ENCODE assay signal across 7 mouse cellular contexts in the genomic region with DNA sequence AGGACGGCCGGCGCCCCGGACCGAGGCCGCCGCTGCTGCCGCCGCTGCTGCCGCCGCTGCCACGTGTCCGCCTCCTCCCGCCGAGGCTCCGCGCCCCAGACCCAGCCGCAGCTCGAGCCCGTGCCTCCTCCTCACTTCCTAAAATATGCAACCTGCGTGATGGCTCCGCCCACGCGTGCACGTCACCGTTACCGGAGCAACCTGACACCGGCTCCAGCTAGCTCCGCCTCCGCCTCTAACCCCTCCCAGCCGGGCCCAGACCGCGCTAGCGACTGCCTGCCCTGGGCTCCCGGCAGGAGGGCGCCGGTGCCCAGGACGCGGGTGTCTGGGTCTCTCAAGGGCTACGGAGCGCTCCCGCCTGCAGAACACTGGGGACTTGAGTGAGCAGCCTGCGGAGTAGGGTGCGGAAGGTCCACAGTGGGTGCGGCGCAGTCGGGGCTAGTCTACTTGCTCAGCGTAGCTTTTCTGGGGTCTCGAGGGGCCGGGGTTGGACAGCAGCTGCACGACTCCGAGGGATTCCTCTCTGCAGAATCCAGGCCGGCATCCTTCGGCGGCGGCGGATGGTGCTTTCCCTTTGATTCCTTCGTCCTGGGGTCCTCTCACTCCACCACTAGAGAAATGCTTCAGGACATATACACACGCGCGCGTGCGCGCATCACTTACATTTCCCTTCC. TPM values are rescaled to one million over a fixed set of nuclear protein-coding genes. Genes with fewer than 3 reads are reported as not detected.
DNase-seq lines count a peak whose midpoint lies in the region; ATAC-seq lines count a peak whose summit lies in the region.

A gene (minus strand): TSS at position 135 of the 674 bp plus-strand sequence.

- H3K9ac ChIP-seq in embryonic facial prominence, embryonic 12.5 days = peak within 1 kb of the TSS; percentile 95
- H3K9ac ChIP-seq in limb, embryonic 11.5 days (ENCODE audit: low read length) = peak within 1 kb of the TSS; percentile 95
- H3K9ac ChIP-seq in midbrain, embryonic 14.5 days (replicated peaks; ENCODE audit: low read length) = peak within 1 kb of the TSS; percentile 87

- peak within 1 kb of the TSS; percentile 97 for H3K27ac ChIP-seq in embryonic facial prominence, embryonic 12.5 days
- H3K27ac ChIP-seq in limb, embryonic 11.5 days (replicated peaks; ENCODE audit: low read depth, low read length) = peak within 1 kb of the TSS; percentile 90
- peak within 1 kb of the TSS; percentile 95 for H3K27ac ChIP-seq in midbrain, embryonic 14.5 days (replicated peaks; ENCODE audit: low read depth, low read length)

- under 1% methylated on average over 63 of the region's 64 CpGs for WGBS in embryonic facial prominence, embryonic 12.5 days
- WGBS in limb, embryonic 11.5 days = under 1% methylated on average over 62 of the region's 64 CpGs
- under 1% methylated on average over 64 of the region's 64 CpGs for WGBS in midbrain, embryonic 14.5 days

- no peaks in the 10 kb centered on the region for H3K36me3 ChIP-seq in embryonic facial prominence, embryonic 12.5 days
- no peaks in the 10 kb centered on the region for H3K36me3 ChIP-seq in limb, embryonic 11.5 days (ENCODE audit: control insufficient read depth, insufficient read depth, low read length)
- no peaks in the 10 kb centered on the region for H3K36me3 ChIP-seq in midbrain, embryonic 14.5 days (ENCODE audit: control insufficient read depth, insufficient read depth, low read length)

- peak; percentile 94 for ATAC-seq in embryonic facial prominence, embryonic 12.5 days (ENCODE audit: insufficient number of reproducible peaks, insufficient read depth, low FRiP score, low TSS enrichment)
- peak; percentile 95 for ATAC-seq in limb, embryonic 11.5 days (ENCODE audit: insufficient number of reproducible peaks, low FRiP score, low TSS enrichment, low read depth)
- peak; percentile 96 for ATAC-seq in midbrain, embryonic 14.5 days (ENCODE audit: low FRiP score, low TSS enrichment)

- peak within 1 kb of the TSS; percentile 73 for H3K4me2 ChIP-seq in embryonic facial prominence, embryonic 12.5 days (replicated peaks)
- H3K4me2 ChIP-seq in limb, embryonic 11.5 days (ENCODE audit: low read depth, severe bottlenecking) = peak within 1 kb of the TSS; percentile 84
- peak within 1 kb of the TSS; percentile 62 for H3K4me2 ChIP-seq in midbrain, embryonic 14.5 days (ENCODE audit: low read length)

- peak within 1 kb of the TSS; percentile 82 for H3K4me3 ChIP-seq in embryonic facial prominence, embryonic 12.5 days
- H3K4me3 ChIP-seq in limb, embryonic 11.5 days (ENCODE audit: low read depth, low read length) = peak within 1 kb of the TSS; percentile 86
- peak within 1 kb of the TSS; percentile 86 for H3K4me3 ChIP-seq in midbrain, embryonic 14.5 days (replicated peaks; ENCODE audit: low read depth, low read length)

- peak; percentile 99 for DNase-seq in adrenal gland, postnatal 25 days
- peak; percentile 100 for DNase-seq in heart, adult 11 months
- peak; percentile 99 for DNase-seq in kidney, adult 18-20 months
- DNase-seq in limb, embryonic 11.5 days (ENCODE audit: low spot score) = peak; percentile 98
- DNase-seq in midbrain, embryonic 14.5 days = peak; percentile 99
- DNase-seq in spleen, adult 18-20 months = peak; percentile 98 to 99

- H3K9me3 ChIP-seq in embryonic facial prominence, embryonic 12.5 days = no peaks in the 10 kb centered on the region
- H3K9me3 ChIP-seq in limb, embryonic 11.5 days (ENCODE audit: control insufficient read depth, low read length) = no peaks in the 10 kb centered on the region
- H3K9me3 ChIP-seq in midbrain, embryonic 14.5 days (ENCODE audit: control insufficient read depth, low read length) = no peaks in the 10 kb centered on the region

- no peaks in the 10 kb centered on the region for H3K27me3 ChIP-seq in embryonic facial prominence, embryonic 12.5 days
- no peaks in the 10 kb centered on the region for H3K27me3 ChIP-seq in limb, embryonic 11.5 days (ENCODE audit: control insufficient read depth, insufficient read depth, low read length)
- H3K27me3 ChIP-seq in midbrain, embryonic 14.5 days (ENCODE audit: control insufficient read depth, insufficient read depth, low read length) = no peaks in the 10 kb centered on the region

- H3K4me1 ChIP-seq in embryonic facial prominence, embryonic 12.5 days = peaks cover 36% of the 10 kb centered on the region
- peaks cover 16% of the 10 kb centered on the region for H3K4me1 ChIP-seq in limb, embryonic 11.5 days (ENCODE audit: control insufficient read depth, insufficient read depth, low read length)
- H3K4me1 ChIP-seq in midbrain, embryonic 14.5 days (ENCODE audit: control insufficient read depth, insufficient read depth, low read length) = peaks cover 42% of the 10 kb centered on the region

RNA-seq across cellular contexts. Expression of the gene that starts here (rescaled TPM):
- total RNA-seq in adrenal gland, postnatal 25 days (2021) = 768 and 861 TPM in 2 replicates
- polyA plus RNA-seq in embryonic facial prominence, embryonic 12.5 days (2016; fragmentation: Nextera tagmentation; extraction: Ambion mirVana) = 59.8 and 66.4 TPM in 2 replicates
- 106 and 108 TPM in 2 replicates for polyA plus RNA-seq in limb, embryonic 11.5 days (2014; fragmentation: Nextera tagmentation; extraction: Ambion mirVana)
- 80.9 and 84.7 TPM in 2 replicates for polyA plus RNA-seq in midbrain, embryonic 14.5 days (2014; fragmentation: Nextera tagmentation; extraction: Ambion mirVana)

Comparison
In these comparisons a context has a peak if more than half of its experiments do, and no peak if none do; other contexts are left out.
1. Peak in every context shown above with its lines: DNase-seq, ATAC-seq, H3K4me3 ChIP-seq and H3K27ac ChIP-seq.